Mouse (Mus musculus) cerebellum, postnatal 25 days (tissue): ENCODE data around the gene Mkln1.

ENCODE experiments used
- DNase-seq, 2 experiments: peaks; one replicate each; pipeline ENCODE4 v3.0.0; 2021; ENCODE audit warnings: mixed read lengths in 2 of 2

Gene Mkln1

DNA sequence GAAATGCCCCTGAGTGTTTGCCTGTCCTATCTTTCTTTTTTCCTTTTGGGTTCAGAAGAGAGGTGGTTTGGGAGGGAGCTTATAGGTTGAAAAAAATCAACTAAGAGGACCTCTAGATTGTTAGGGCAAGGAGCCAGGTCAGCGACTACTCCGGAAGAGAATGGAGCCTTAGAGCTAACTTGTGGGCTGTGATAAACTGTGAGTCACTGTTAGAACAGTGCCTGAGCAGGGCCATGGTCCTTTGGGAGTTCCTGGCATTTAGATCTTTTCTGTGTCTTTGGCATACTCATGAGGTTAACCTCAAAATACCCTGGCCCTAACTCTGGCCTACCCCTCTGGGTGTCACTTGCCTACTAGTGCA, 119.8 kb downstream of the Mkln1 start:
- DNase-seq = no peak

DNA sequence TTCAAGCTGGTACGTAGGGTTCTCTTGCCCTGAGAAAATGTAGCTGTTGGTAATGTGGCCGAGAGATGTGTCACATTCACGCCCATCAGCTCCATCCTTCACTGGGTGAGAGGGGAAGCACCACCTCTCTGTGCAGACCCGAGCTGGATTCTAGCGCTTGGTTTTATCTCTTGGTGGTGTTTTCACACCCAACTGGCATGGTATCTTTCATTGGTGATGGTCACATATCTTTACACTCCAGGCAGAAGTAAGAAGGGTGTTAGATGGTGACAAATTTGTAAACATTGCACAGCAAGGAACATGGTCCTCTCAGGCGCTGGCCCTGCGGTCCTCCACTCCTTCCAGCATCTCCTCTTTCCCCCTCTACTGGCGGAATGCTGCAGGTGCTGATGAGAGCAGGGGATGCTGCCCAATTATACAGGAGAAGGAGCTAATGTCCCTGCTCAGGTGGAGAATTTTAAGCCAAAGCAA, 120.5 kb downstream of the Mkln1 start:
- peak in 1 of 2 experiments; percentile 54 for DNase-seq

DNA sequence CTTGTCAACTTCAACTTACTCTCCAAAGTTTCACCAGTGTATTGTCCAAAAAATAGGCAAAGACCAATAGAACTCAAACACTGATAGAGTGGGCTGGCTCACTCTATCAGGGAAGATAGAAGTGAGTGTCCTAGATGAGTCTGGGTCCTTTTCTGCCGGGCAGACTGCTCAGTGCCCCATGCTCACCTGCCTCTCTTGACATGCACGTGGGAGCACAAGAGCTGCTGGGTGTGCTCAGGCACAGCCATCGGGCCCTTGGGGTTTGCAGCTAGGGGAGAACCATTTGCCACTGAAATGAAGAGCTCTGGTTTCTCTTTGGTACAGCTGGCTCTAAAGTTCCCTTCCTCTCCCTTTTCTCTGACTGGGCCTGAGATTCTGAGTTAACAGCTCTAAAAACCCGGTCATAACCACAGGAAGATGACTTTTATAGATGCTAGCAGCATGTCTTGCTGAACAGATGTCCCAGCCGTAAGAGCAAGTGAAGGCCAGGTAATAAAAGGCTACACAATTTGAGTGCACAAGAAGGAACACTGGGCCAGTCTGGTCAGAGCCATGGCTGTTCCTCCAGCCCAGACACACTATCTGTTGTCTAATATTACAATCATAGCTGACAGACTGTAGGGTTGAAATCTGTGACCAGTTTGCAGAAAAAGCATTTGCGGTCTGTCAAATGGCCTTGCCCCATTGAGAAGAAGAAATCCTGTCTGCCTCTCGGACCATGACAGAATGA, 122.1 kb downstream of the Mkln1 start:
- DNase-seq = no peak

DNA sequence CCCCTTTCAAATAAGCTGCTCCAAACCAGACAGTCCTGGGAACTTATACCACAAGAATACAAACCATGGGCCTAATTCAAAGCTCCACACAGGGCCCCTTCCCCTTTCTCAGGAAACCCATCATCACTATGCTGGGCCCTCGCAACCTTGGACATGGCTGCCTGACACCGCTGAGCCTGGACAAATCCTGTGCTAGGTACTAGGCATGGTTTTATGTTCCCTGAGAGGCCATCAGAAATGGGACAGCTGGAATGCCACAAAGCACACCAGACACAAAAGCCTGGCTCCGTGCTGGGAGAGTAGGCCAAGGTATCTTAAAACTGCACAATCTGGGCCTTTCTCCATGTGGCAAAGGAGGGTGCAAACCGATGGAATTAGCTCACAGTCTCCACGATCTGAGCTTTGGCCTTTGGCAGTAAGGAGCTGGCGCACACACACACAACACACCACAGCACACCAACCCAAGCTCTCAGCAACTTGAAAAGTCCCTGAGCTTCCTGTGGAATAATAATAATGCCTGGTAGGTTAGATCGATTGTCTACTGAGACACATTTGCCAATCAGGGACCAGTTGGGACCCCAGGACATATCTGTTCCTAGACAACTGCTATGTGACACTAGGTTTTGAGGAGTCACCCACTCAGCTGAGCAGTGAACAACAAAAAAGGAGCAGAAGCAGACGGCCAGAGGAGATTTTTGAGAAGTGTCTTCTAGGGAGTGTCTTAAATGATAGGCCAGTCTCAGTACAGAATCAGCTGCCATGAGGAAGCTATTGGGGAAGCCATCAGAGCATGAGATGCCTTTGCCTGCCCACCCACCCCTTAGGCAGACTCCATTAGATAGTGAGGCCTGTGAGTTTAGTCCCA, 123.2 kb downstream of the Mkln1 start:
- DNase-seq = no peak

DNA sequence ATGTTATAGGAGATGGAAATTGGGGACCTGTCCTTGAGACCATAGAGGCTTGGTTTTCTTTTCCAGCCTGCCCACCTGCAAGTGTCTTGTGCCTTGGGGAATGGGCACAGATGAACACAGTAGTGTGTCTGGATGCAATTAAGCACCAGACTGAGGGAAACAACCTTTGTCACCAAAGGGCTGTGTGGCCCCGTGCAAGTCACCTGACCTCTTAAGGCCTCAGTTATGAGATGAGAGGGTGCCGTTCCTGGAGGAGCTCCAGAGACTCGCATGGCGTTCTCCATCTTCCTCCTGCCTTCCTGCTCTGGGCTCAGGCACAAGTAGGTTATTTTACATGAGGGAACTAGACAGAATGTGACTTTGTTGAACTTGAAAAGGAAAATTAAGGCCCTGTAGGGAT, 123.9 kb downstream of the Mkln1 start:
- DNase-seq = no peak

DNA sequence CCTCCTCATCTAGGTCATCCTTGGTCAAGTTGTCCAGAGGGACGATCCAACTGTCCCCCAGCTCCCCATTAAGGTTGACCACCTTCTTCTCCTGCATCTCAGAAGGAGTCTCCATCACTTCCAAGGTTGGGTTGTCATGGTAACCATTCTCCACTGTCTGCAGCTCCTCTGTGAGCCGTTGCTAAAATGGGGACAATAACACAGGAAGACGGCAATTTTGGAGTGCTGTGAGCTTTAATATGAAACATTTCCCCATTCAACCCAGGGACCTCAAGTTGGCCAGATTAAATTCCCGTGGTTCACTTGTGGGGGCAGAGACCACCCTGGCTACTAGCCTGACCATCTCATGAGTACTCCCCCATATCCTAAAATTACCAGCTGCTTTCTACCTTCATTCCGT, 124.5 kb downstream of the Mkln1 start:
- DNase-seq = no peak

DNA sequence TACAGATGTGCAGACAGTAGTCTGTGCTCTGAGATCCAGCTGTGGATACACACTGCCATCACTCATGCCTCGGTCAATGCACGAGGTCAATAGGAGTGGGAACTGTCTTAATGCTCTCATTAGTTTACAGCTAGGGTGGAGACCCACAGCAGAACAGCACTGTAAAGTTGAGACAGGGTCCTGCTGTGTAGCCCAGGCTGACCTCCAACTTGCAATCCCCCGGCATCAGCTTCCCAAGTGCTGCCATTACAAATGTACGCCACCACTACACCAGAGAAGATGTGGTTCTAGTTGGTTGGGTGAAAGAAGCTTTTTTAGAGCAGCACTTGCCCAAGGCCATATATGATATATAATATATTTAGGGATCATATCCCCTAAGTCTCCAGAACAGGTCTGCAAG, 125.1 kb downstream of the Mkln1 start:
- DNase-seq = no peak

DNA sequence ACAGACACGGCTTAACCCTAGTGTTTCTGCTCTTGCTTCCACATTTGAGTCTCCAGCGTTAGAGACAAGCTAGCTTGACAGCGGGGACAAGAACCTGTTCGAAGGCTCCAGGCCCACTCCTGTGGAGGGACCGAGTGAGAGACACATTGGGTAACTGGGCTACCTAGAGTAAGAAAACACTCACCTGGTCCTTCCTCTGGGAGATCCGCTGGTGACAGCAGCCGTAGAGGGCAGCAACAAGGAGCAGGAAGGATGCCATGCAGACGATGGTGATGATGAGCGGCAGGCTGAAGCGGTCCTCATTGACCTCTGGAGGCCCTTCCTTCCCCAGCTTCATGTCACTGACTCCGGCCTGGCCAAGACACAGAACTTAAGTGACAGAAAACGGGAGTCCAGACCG, 125.6 kb downstream of the Mkln1 start:
- no peak for DNase-seq

DNA sequence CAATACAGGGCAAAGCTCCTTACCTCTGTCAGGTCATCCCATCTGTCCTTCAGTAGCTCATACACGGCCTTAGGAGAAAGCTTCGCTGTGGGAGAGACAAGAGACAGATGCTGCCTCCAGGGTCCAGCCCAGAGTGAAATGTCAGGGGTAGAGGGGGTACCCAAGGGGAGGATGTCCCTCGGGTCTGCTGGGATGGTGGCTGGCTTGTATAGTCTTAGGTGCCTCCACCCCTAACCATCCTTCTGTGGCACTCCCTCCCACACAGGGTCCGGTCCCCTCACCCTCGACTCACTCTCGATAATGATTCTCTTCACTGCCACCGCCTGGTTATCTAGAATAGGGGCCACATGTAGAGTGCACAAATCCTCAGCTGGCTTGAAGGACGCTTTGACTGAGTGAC, 126.1 kb downstream of the Mkln1 start:
- DNase-seq = no peak

DNA sequence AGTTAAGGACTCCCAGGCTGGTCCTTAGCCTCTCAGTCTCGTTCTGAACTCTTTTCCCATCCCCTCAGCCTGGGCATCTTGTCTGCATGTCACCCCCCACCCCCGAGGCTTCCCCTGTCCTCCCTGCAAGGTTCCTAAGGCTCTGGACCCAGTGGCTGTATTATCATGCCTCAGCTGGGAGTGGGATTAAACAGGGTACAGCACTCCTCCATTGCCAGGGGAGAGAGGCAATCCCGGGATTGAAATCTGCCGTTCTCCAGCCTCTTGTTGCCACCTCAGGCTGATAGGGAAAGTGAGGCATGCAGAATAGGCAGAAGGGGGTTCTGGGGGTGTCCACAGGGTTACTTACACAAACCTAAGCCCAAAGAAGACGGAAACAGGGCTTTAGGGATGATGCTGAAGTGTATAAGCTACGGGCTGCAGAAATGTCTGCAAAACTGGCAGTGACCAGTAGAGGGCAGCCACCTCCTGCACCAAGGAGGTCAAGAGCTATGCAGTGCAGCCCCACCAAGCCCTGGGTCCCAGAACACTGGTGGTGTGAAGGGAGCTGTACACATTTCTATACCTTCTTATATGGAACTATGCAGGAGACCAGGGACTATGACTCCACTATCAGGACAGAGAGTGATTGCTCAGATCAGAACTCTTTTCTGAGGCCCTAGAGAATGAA, 126.8 kb downstream of the Mkln1 start:
- DNase-seq = peak; percentile 65 to 76

DNA sequence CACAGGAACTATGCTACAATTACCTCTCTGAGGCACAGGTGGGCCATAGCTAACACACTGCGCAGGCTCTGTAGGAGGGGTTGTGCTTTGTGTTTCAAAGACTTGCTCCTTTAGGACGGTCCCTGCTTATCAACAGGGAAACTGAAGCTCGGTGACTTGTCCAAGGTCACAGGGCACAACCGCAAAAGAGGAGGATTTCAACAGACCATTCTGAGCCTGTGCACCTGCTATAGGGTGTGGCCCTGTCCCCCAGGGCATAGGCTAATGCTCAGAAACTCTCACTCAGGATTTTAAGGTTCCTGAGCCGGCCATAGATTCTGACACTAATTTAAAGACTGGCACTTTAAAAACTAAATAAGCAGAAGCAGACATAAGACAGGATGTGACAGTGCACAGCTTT, 128.4 kb downstream of the Mkln1 start:
- no peak for DNase-seq

DNA sequence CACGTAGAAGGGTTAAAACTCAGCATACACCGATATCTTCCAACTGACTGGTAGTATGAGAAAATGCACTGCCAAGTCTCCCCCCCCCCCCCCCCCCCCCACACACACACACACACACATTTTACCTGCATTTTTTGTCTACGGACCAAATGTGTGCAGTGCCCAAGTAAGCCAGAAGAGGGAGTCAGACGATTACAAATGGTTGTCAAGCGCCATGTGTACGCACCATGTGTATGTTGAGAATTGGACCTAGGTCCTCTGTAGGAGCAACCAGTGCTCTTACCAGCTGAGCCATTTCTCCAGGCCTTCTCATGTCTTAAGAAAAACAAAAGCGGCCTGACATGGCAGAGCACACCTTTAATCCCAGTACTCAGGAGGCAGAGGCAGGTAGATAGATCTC, 129.4 kb downstream of the Mkln1 start:
- peak in 1 of 2 experiments; percentile 45 for DNase-seq

DNA sequence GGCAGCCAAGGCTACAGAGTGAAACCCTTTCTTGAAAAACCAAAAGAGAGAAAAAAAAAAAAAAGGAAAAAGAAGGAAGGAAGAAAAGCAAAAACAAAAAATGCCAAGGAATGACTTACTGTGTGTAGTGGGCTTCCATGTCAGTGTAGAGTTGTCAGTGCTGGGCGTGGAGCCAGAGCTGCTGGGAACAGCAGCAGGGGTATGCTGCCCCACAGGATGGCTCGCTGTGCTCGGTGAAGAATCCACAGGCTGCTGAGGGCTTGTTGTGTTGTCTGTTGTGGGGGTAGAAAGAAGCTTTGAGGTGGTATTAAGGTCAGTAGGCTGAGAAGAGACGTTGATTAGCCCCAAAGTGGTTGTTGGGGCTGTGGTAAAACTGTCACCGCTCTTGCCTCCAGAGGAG, 129.8 kb downstream of the Mkln1 start:
- no peak for DNase-seq

DNA sequence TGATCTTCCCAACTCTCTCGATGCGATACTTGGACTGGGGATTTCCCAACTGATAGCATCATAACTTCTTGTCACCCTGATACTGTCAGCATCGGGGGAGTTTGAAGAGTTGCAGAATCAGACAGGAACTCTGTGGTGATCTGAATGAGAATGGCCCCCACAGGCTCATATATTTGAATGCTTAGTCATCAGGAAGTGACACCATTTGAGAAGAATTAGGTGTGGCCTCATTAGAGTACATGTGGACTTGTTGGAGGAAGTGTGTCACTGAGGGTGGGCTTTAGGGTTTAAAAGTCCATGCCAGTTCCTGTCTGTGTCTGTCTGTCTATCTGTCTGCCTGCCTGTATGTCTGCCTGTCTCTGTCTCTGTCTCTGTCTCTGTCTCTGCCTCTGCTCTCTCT, 133.3 kb downstream of the Mkln1 start:
- DNase-seq = no peak

DNA sequence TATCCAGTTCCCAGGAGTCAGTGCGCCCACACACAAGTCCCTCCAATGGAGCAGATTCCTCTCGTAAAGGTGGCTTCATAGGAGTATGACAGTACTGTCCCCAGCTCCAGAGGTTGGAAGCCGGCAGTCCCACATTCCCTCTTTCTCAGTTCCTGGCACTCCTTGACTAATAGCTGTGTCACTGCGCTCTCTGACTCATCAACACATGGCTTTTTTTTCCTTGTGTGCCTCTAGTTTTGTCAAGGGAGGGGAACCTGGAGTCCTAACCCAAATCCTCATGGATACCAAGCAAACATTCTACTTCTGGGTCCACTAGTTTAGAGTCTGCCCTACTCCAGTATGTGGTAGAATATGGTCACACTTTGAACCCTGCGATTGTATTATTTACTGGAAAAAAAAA, 136.2 kb downstream of the Mkln1 start:
- no peak for DNase-seq

DNA sequence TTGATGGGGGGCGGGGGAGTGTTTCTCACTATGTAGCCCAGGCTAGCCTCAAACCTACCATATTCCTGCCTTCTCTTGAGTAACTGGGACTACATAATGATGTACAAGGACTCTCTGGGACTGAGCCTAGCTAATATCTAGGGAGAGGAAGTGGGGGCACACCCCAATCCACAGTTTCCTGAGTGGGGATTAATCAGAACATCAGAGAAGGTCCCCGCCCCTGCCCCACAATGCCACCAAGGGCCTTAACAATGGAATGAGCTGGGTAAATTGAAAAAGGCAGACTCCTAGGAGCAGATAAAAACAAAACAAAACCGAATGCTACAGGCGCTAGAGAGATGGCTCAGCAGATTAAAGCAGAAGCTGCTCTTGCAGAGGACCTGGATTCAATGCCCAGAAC, 138.7 kb downstream of the Mkln1 start:
- DNase-seq = no peak

DNA sequence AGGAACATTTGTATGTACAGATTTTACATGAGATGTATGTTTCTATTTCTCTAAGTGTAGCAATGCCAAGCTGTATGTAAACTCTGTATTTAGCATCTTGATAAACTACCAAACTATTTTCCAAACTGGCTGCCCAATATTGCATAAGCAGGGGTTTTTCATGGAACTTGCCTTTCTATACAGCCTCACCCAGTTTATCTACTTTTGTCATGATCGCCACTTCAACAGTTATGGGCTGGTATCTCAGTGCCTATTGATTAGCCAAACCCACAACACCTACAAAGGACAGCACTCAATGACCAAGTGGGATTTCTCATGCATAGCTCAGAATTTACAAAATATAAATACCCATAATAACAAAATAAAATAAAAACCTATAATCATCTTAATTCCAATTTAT, 139.6 kb downstream of the Mkln1 start:
- no peak for DNase-seq

DNA sequence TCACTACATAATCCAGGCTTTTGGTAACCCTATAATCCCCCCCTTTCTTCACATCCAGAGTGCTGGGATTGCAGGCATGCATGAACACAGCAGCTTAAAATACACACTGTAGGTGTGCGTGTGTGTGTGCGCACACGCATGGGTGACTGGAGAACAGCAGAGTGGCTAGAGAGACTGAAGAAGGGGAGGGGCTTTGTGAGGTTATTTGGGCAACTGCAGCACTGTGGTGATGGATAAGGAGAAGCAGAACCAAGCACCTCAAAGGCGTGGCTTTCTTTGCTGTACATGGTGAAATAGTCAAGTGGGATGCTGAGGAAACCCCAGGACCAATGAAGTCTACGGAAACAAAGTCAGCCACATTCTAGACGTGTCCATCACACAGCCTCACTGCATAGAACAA, 141.5 kb downstream of the Mkln1 start:
- DNase-seq = no peak

DNA sequence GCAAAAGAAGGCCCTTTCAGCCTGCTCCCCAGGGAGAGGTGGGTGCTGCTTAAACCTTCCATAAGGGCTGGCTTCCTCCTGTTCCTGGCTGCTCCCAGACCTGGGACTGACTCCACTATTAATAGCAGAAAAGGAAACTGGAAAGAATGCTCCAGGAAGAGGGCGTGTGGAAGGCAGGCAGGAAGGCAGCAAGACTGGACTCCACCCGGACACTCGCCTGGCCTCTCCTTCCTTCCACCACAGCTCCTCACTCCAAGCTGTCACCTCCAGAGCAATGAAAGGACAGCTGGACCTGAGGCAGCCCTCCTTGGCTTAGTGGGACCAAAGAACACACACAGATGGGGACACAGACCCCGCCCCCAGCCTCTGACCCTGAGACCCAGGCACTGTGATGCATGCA, 145.8 kb downstream of the Mkln1 start:
- DNase-seq = no peak

DNA sequence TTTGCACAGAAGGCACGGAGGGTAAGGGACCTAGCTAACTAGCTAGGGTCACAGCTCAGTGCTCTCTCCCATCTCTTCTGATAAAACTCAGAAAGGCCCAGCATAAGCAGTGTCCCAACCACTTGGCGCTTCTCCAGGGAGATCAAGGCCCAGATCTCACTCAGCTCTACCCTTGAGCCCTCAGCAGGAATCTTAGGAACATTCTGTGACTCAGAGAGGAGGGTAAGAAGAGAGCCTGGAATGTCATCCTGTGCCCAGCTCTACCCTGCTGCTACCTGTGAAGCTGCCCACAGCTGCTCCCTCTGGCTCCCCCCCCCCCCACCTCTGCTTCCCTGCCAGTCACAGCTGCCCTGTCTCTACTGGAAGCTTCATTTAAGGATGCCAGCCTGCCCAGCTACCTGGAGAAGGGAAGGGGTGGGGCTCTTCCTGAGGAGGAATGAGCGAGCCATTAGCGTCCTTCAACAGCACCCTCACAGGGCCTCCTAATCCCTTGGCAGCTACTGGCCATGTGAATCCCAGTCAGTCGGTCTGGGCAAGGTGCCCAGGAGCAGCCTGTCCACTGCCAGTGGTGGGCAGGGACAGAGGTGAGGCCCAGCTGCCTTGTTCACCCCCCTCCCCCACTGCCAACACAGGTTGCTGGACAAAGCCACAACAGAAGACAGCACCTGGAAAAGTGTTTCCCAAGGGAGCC, 151.0 kb downstream of the Mkln1 start:
- DNase-seq = peak in 1 of 2 experiments; percentile 38

DNA sequence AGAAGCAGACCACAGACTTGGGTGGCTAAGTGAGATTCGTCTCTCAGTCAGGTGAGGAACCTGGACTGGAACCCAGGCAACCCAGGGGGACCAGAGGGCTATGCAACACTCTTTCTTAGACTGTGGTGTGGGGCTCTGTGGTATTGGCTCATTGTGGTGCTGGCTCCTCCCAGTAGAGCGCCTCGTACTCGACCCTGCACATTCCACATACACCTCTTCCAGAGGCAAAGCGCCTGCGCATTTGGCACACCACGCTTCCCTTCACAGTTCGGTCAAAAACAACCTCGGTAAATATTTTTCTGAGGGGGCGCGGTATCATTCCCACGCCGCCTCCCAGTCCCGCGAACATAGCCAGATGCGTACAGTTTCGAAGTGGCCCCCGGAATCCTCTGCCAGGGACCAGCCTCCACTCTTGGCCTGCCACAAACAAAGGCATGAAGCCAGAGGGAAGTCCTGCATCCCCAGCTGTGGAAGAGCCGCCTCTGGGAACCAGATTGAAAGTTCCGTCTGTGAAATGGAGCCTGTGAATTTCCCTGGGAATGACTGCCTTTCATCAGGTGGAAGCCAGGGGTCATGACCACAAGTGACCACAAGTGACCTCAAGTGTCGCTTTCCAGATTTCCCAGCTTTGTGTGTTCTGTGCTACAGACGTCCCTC, 152.5 kb downstream of the Mkln1 start:
- no peak for DNase-seq

DNA sequence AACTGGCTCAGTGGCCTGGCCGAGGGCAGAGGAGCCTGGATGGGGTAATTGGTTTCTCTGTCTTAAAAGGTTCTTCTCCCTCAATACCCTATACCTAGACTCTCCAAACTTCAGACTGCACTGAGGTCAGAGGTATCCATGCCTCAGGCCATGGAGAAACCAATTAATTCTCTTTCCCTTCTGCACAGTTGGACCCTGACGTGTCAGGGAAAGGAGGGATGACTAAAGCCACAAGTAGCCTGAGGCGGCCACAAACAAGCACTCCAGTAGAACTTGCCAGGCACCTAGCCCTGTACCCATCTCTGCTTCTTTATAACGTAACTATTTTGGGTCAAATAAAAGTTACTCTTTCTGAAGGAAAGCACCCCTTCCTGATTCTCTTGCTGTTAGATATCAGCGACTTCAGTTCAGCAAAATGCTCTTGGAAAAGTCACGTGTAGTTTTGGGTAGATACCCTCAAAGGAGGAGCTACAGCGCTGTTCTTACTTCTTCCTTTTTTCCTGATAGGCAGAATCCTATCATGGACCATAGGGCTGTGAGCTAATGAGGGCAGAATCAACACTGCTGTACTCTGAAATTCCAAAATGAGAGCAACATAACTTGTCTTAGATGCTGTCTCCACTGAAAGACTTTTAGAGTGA, 158.0 kb downstream of the Mkln1 start:
- DNase-seq = no peak
